Mouse (Mus musculus) E14TG2a.4 (cell line): ENCODE measurements around the gene Slc27a3.

Experiments
- CTCF ChIP-seq: conservative IDR thresholded peaks from 2 replicates; pipeline ENCODE4 v1.5.1; 2014; ENCODE audit warnings: low read length
- NANOG ChIP-seq: IDR thresholded peaks from 2 replicates; pipeline ENCODE4 v1.6.1; 2014; ENCODE audit warnings: borderline replicate concordance, low read length, mixed read lengths

- no peak for TF ChIP-seq CTCF
- TF ChIP-seq NANOG, result no peak
Observed at GRCm38 (mm10) chr3:90386817-90387216, 2.9 kb downstream of the Slc27a3 start.
